Mouse (Mus musculus): Measurements from ENCODE around the gene Olfr594.
"Not testable (repeated sequence)": the region's sequence is repeated elsewhere in the genome, so short reads cannot be mapped to it uniquely, and the experiment has no call there.

The Olfr594 gene

GRCm38 (mm10) chr7:103216696-103217095 lies at the start of gene Olfr594:
Olfr594 (plus strand) TSS chr7:103216996.
- DNase-seq (ENCODE audit: inconsistent age in 2 of 2, low spot score in 1 of 2), result no peak

- DNase-seq (ENCODE audit: inconsistent age in 2 of 2, low spot score in 1 of 2), result no peak
Measured at GRCm38 (mm10) chr7:103169697-103170096, 47.1 kb upstream of the Olfr594 start.

GRCm38 (mm10) chr7:103178240-103178639 lies 38.6 kb upstream of the Olfr594 start, which contains the start of gene Olfr591:
Olfr591 (minus strand) TSS chr7:103178340.
- no peak for DNase-seq (ENCODE audit: inconsistent age in 2 of 2, low spot score in 1 of 2)

- not testable (repeated sequence) for DNase-seq (ENCODE audit: inconsistent age in 2 of 2, low spot score in 1 of 2)
Measured at GRCm38 (mm10) chr7:103184503-103184902, 32.3 kb upstream of the Olfr594 start, which contains the start of gene Olfr592. Olfr592 (plus strand) TSS chr7:103184803.

- DNase-seq (ENCODE audit: inconsistent age in 2 of 2, low spot score in 1 of 2), result no peak
Measured at GRCm38 (mm10) chr7:103211562-103211961, 5.2 kb upstream of the Olfr594 start, which contains the start of gene Olfr593. Olfr593 (plus strand) TSS chr7:103211862.

GRCm38 (mm10) chr7:103212050-103212449 lies 4.7 kb upstream of the Olfr594 start:
- DNase-seq (ENCODE audit: inconsistent age in 2 of 2, low spot score in 1 of 2), result not testable (repeated sequence)

GRCm38 (mm10) chr7:103252405-103252804 lies 35.6 kb downstream of the Olfr594 start, which contains the start of gene Usp17ld:
Usp17ld (minus strand) TSS chr7:103252505.
- DNase-seq (ENCODE audit: inconsistent age in 2 of 2, low spot score in 1 of 2), result not testable (repeated sequence)
